Mouse (Mus musculus): ENCODE data around the gene Sestd1. TPM values are rescaled to one million over a fixed set of nuclear protein-coding genes. Genes with fewer than 3 reads are reported as not detected.

Sestd1 gene
- polyA plus RNA-seq, 1 experiment: 15.2 TPM

DNA sequence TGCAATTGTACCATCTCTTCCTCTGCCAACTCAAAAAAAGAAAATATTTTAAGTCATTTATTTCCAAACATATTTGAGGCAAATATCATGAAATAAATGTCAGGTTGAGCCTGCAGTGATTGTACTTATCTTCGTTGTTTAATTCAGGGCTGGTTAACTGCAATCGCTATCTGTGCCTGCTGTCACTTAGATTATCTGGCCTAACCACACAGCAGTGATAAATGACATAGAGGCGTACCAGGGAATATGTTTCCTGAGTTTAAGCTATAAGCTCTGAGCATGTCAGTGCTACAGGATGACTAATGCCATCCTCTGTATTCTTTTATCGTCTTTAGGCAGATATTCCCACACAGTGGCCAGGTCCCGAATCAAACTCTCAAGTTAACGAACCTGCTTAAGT lies 141.5 kb downstream of the Sestd1 start:
- H3ac ChIP-seq (ENCODE audit: control insufficient read depth, insufficient read length, low read depth): no peak overlapping the region
- no peaks in the 10 kb centered on the region for H3K36me3 ChIP-seq (ENCODE audit: control insufficient read depth, insufficient read depth)
- no peaks in the 10 kb centered on the region for H3K79me2 ChIP-seq (ENCODE audit: control insufficient read depth, insufficient read depth)
- H3K79me3 ChIP-seq (ENCODE audit: low read depth): no peaks in the 10 kb centered on the region
- H3K27me3 ChIP-seq (ENCODE audit: control insufficient read depth, insufficient read depth, insufficient read length): no peaks in the 10 kb centered on the region
- no peak for TF ChIP-seq MAX (IDR thresholded peaks at IDR 0.05)
- H3K4me3 ChIP-seq (ENCODE audit: insufficient read depth, poor library complexity, severe bottlenecking): no peak overlapping the region

DNA sequence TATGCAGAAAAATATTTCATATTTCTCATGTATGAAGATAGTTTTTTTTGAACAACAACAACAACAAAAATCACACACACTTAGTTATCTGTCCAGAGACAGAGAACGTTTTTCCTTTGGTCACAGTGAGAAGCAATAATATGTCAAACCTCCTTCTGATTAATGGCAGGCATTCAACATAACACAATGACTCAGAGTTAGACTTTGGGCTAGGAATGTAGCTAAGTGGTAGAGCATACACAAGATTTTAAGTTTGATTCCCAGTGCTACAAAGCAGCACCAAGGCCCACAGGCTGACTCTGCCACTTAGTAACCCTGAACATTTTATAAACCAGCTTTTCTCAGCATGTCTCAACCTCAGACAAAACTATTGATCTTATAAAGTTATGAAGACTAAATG lies 145.5 kb downstream of the Sestd1 start:
- H3ac ChIP-seq (ENCODE audit: control insufficient read depth, insufficient read length, low read depth): no peak overlapping the region
- no peak for TF ChIP-seq USF1 (IDR thresholded peaks at IDR 0.05; ENCODE audit: low read depth)
- no peak for TF ChIP-seq FOSL1 (IDR thresholded peaks at IDR 0.05; ENCODE audit: insufficient read depth, low read length, poor library complexity, severe bottlenecking)
- TF ChIP-seq CEBPB (IDR thresholded peaks at IDR 0.05; ENCODE audit: low read depth): no peak
- no peak for TF ChIP-seq MYOG (IDR thresholded peaks at IDR 0.05; ENCODE audit: control insufficient read depth, extremely low read depth, insufficient read length)
- no peak for TF ChIP-seq MYOD1 (IDR thresholded peaks at IDR 0.05; ENCODE audit: control insufficient read depth, insufficient read length, low read depth)
- TF ChIP-seq CTCF (IDR thresholded peaks at IDR 0.05; ENCODE audit: control insufficient read depth, insufficient read depth, insufficient read length): no peak
- TF ChIP-seq MAX (IDR thresholded peaks at IDR 0.05): no peak
- H3K36me3 ChIP-seq (ENCODE audit: control insufficient read depth, insufficient read depth): no peaks in the 10 kb centered on the region
- no peaks in the 10 kb centered on the region for H3K27me3 ChIP-seq (ENCODE audit: control insufficient read depth, insufficient read depth, insufficient read length)
- no peaks in the 10 kb centered on the region for H3K79me3 ChIP-seq (ENCODE audit: low read depth)
- no peak overlapping the region for H3K4me3 ChIP-seq (ENCODE audit: insufficient read depth, poor library complexity, severe bottlenecking)
- H3K79me2 ChIP-seq (ENCODE audit: control insufficient read depth, insufficient read depth): no peaks in the 10 kb centered on the region

DNA sequence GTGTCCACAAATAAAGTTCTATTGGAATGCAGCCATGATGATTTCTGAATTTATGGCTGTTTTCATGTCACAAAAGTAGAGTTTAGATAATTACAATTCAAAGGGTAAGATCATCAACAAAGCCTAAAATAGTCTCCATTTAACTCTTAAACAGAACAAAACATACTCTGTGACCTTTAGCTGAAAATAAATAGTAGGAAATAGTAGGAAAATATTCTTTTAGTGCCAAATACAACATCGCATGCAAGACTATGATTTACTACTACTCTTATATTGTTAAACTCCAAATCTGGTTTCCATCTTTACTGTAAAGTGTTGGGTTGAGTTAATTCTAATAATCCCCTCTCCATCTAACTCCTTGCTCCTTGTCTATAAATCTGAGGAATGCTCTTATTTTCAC lies 147.0 kb downstream of the Sestd1 start:
- H3K4me3 ChIP-seq (ENCODE audit: insufficient read depth, poor library complexity, severe bottlenecking): no peak overlapping the region
- H3K79me2 ChIP-seq (ENCODE audit: control insufficient read depth, insufficient read depth): no peaks in the 10 kb centered on the region
- TF ChIP-seq USF1 (IDR thresholded peaks at IDR 0.05; ENCODE audit: low read depth) (no peak), MYOG (IDR thresholded peaks at IDR 0.05; ENCODE audit: control insufficient read depth, extremely low read depth, insufficient read length) (no peak), CTCF (IDR thresholded peaks at IDR 0.05; ENCODE audit: control insufficient read depth, insufficient read depth, insufficient read length) (no peak), FOSL1 (IDR thresholded peaks at IDR 0.05; ENCODE audit: insufficient read depth, low read length, poor library complexity, severe bottlenecking) (no peak), CEBPB (IDR thresholded peaks at IDR 0.05; ENCODE audit: low read depth) (no peak), MYOD1 (IDR thresholded peaks at IDR 0.05; ENCODE audit: control insufficient read depth, insufficient read length, low read depth) (no peak), MAX (IDR thresholded peaks at IDR 0.05) (no peak)
- H3ac ChIP-seq (ENCODE audit: control insufficient read depth, insufficient read length, low read depth): no peak overlapping the region
- H3K36me3 ChIP-seq (ENCODE audit: control insufficient read depth, insufficient read depth): no peaks in the 10 kb centered on the region
- H3K27me3 ChIP-seq (ENCODE audit: control insufficient read depth, insufficient read depth, insufficient read length): no peaks in the 10 kb centered on the region
- no peaks in the 10 kb centered on the region for H3K79me3 ChIP-seq (ENCODE audit: low read depth)

Other genes with a start within 250 kb of the Sestd1 start
- 0.77 TPM for gene Ccdc141, start 110.0 kb downstream of the Sestd1 start, polyA plus RNA-seq (2012; fragmentation: generic; extraction: Trizol)

Data from C2C12 (cell line).